Mouse (Mus musculus) lung, postnatal 0 days (tissue): ENCODE results near the gene Gm12216.

Experiments
- CTCF ChIP-seq: IDR thresholded peaks from 2 replicates; pipeline ENCODE4 v1.5.1; 2016; ENCODE audit warnings: antibody characterized with exemption, mild to moderate bottlenecking
- EP300 ChIP-seq: IDR thresholded peaks from 2 replicates; pipeline ENCODE4 v1.6.1; 2016; ENCODE audit warnings: antibody characterized with exemption, mild to moderate bottlenecking, control low read depth

GRCm38 (mm10) chr11:53888242-53888641 is 29.2 kb upstream of the Gm12216 start:
- TF ChIP-seq CTCF (no peak), EP300 (no peak)
